Mouse (Mus musculus): ENCODE results near the gene Tex35. TPM values are rescaled to one million over a fixed set of nuclear protein-coding genes. Genes with fewer than 3 reads are reported as not detected.

The Tex35 gene
- total and polyA plus RNA-seq, 2 experiments, result 0.09 to 0.11 TPM

DNA sequence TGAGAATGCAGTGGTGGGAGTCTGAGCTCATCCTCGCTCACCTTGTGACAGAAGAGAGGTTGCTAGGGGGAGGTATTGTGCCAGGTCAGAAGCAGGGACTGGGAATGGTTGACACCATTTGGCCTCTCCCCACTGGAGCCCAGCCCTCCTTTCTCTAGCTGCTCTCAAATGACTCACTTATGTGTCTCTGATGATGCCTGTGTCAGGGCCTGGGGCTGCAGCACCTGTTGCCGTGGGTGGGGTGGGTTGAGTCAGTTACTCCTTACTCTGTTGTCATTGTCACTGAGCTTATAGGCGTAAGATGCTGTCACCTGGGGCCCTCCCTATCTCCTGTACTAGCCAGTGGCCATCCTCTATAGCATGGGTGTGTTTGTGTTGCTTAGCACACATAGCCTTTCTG, 17.6 kb downstream of the Tex35 start:
- Histone ChIP-seq H3K27me3 (ENCODE audit: control insufficient read depth, insufficient read depth, low read length) (no peaks in the 10 kb centered on the region), H3K9ac (ENCODE audit: low read depth, low read length) (no peak overlapping the region), H3K4me1 (ENCODE audit: control insufficient read depth, insufficient read depth, low read length) (no peaks in the 10 kb centered on the region; the same call in 1 of the 2 replicates), H3K36me3 (ENCODE audit: control insufficient read depth, insufficient read depth, low read length) (no peaks in the 10 kb centered on the region), H3K27ac (replicated peaks; ENCODE audit: insufficient read depth, low read depth, low read length) (0 out of 2 replicates have a peak overlapping the region, but pooled peaks have one; percentile 1), H3K4me3 (ENCODE audit: insufficient read depth, low read depth, low read length) (no peak overlapping the region), H3K79me2 (ENCODE audit: control insufficient read depth, insufficient read depth, low read length) (no peaks in the 10 kb centered on the region)
- 84% methylated on average over 3 of the region's 3 CpGs for WGBS
- DNase-seq (ENCODE audit: extremely low read depth, low read depth, low spot score), result no peak
- TF ChIP-seq CTCF (IDR thresholded peaks at IDR 0.05; ENCODE audit: low read depth, low read length), result no peak

DNA sequence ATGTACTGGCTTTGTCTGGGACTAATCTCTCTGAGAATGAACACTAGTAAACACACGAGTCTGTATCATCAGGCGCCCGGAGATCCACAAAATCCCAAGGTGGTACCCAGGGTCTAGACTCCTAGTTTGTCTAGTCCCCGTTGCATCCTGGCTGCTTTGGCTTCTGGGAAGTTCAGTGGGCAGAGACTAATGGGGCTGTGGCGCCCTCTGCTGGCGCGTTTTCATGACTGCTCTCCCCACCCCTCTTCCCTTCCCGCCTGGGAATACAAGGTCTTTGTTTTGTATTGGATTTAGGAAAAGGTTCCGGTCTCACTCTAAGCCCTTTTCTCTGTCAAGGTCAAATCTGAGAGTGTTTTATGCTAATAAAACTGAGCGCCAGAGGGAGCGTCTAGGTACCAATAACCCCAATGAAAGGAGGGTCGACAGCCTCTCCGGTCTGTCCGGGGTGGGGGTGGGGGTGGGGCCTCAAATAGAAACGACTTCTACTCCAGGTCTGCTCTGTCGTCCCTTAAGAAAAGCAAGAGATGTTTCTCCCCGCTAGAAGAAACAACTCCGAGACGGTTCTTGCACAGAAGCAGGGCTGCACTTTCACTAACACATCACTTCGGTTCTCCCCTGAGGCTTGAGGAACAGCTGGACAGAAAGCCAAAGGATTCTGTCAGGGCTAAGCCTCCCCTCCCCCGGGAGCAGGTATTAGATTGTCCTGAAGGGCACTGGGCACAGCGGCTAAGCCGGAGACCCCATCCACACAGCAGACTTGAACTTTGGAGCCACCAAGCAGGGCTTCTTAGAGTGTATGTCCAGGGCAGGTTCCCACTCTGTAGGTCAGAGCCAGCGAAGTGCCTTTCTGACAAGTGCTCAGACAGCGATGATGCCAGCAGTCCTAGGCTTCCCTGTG, 22.1 kb downstream of the Tex35 start:
- 9% methylated on average over 25 of the region's 25 CpGs for WGBS
- H3K79me2 ChIP-seq (ENCODE audit: control insufficient read depth, insufficient read depth, low read length), result no peaks in the 10 kb centered on the region
- H3K4me3 ChIP-seq (ENCODE audit: insufficient read depth, low read depth, low read length), result peak overlapping the region; percentile 27
- no peak overlapping the region for H3K27ac ChIP-seq (replicated peaks; ENCODE audit: insufficient read depth, low read depth, low read length)
- peak; percentile 47 for DNase-seq (ENCODE audit: extremely low read depth, low read depth, low spot score)
- no peak overlapping the region for H3K9ac ChIP-seq (ENCODE audit: low read depth, low read length)
- no peaks in the 10 kb centered on the region; the same call in 1 of the 2 replicates for H3K4me1 ChIP-seq (ENCODE audit: control insufficient read depth, insufficient read depth, low read length)
- no peaks in the 10 kb centered on the region for H3K27me3 ChIP-seq (ENCODE audit: control insufficient read depth, insufficient read depth, low read length)
- H3K36me3 ChIP-seq (ENCODE audit: control insufficient read depth, insufficient read depth, low read length), result no peaks in the 10 kb centered on the region
- TF ChIP-seq POLR2A (IDR thresholded peaks at IDR 0.05; ENCODE audit: extremely low read depth, insufficient read depth, low read length) (no peak), CTCF (IDR thresholded peaks at IDR 0.05; ENCODE audit: low read depth, low read length) (peak; percentile 96)

DNA sequence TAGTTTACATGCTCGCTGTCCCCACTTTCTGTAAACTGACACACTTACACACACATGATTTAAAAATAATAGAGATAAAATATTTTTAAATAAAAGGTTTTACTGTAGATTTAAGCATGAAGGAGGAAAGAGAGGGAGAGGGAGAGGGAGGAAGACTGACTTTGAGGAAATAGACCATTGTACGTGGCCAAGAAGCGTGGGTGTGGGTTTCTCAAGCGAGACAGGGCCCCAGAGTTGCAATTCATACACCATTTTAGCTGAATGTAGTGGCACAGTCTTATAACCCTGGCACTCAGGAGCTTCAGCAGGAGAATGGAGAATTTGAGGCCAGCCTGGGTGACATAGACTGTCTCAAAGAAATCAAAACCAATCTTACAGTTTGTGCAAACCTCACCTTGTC, 25.5 kb downstream of the Tex35 start:
- Histone ChIP-seq H3K27ac (replicated peaks; ENCODE audit: insufficient read depth, low read depth, low read length) (no peak overlapping the region), H3K36me3 (ENCODE audit: control insufficient read depth, insufficient read depth, low read length) (no peaks in the 10 kb centered on the region), H3K4me1 (ENCODE audit: control insufficient read depth, insufficient read depth, low read length) (peaks cover 8% of the 10 kb centered on the region), H3K79me2 (ENCODE audit: control insufficient read depth, insufficient read depth, low read length) (no peaks in the 10 kb centered on the region), H3K9ac (ENCODE audit: low read depth, low read length) (no peak overlapping the region), H3K27me3 (ENCODE audit: control insufficient read depth, insufficient read depth, low read length) (no peaks in the 10 kb centered on the region), H3K4me3 (ENCODE audit: insufficient read depth, low read depth, low read length) (no peak overlapping the region)
- no peak for TF ChIP-seq POLR2A (IDR thresholded peaks at IDR 0.05; ENCODE audit: extremely low read depth, insufficient read depth, low read length)
- TF ChIP-seq CTCF (IDR thresholded peaks at IDR 0.05; ENCODE audit: low read depth, low read length), result no peak
- DNase-seq (ENCODE audit: extremely low read depth, low read depth, low spot score), result no peak
- WGBS, result 86% methylated on average over 4 of the region's 4 CpGs

DNA sequence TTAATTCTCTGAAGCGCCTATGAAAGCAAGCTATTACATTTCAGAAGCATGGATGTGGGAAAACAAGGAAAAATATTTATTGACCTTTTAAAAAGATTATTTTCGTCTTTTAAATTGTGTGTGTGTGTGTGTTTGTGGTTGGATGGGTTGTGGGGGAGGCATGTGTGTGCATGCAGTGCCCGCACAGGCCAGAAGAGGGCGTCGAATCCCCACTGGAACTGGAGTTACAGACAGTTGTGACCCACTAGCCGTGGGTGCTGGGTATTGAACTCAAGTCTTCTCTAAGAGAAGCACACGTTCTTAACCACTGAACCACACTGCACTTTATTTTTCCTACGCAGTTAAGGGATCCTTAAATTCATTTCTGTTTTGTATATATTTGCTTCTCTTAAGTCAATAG, 26.5 kb downstream of the Tex35 start:
- DNase-seq (ENCODE audit: extremely low read depth, low read depth, low spot score), result no peak
- H3K79me2 ChIP-seq (ENCODE audit: control insufficient read depth, insufficient read depth, low read length), result no peaks in the 10 kb centered on the region
- H3K9ac ChIP-seq (ENCODE audit: low read depth, low read length), result no peak overlapping the region
- peak; percentile 79 for TF ChIP-seq CTCF (IDR thresholded peaks at IDR 0.05; ENCODE audit: low read depth, low read length)
- no peak for TF ChIP-seq POLR2A (IDR thresholded peaks at IDR 0.05; ENCODE audit: extremely low read depth, insufficient read depth, low read length)
- H3K27me3 ChIP-seq (ENCODE audit: control insufficient read depth, insufficient read depth, low read length), result no peaks in the 10 kb centered on the region
- H3K27ac ChIP-seq (replicated peaks; ENCODE audit: insufficient read depth, low read depth, low read length), result no peak overlapping the region
- H3K4me1 ChIP-seq (ENCODE audit: control insufficient read depth, insufficient read depth, low read length), result peaks cover 8% of the 10 kb centered on the region
- 67% methylated on average over 8 of the region's 8 CpGs for WGBS
- H3K36me3 ChIP-seq (ENCODE audit: control insufficient read depth, insufficient read depth, low read length), result no peaks in the 10 kb centered on the region
- H3K4me3 ChIP-seq (ENCODE audit: insufficient read depth, low read depth, low read length), result no peak overlapping the region

DNA sequence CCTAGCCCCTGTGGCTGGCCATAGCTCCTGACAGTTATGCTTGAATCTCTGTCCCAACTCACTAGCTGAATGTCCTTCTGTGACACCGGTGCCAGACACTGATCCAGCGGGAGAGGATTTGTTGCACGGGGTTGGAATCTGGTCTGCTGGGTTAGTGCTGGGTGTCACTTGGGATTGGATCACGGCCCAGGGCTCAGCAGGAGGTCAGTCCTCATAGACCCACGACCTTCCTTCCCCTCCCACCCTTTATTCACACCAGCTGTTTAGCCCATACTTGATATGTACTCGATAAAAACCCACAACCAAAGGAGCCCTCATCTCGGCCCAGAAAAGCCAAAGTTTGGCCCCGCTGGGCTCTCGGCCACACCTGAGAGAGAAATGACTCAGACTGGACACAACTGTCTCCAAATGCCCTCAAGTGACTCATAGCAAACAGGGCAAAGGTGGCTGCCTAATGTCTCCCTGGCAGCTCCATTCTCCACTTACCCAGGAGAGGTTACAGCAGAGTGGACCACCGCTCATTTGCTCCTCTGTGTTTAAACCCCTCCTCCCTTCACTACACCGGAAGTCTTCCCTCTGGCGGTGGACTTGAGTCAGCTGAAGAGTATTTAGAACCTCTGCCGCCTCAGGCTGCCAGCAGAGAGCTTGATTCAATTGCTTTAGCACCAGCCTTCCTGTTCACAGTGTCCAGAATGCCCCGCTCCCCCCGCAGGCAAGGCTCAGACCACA, 27.2 kb downstream of the Tex35 start:
- H3K27ac ChIP-seq (replicated peaks; ENCODE audit: insufficient read depth, low read depth, low read length), result peak overlapping the region; percentile 53
- H3K27me3 ChIP-seq (ENCODE audit: control insufficient read depth, insufficient read depth, low read length), result no peaks in the 10 kb centered on the region
- no peaks in the 10 kb centered on the region for H3K36me3 ChIP-seq (ENCODE audit: control insufficient read depth, insufficient read depth, low read length)
- no peak overlapping the region for H3K9ac ChIP-seq (ENCODE audit: low read depth, low read length)
- DNase-seq (ENCODE audit: extremely low read depth, low read depth, low spot score), result peak; percentile 77
- WGBS, result 15% methylated on average over 15 of the region's 15 CpGs
- H3K79me2 ChIP-seq (ENCODE audit: control insufficient read depth, insufficient read depth, low read length), result no peaks in the 10 kb centered on the region
- peaks cover 11% of the 10 kb centered on the region; the same call in 1 of the 2 replicates for H3K4me1 ChIP-seq (ENCODE audit: control insufficient read depth, insufficient read depth, low read length)
- H3K4me3 ChIP-seq (ENCODE audit: insufficient read depth, low read depth, low read length), result no peak overlapping the region
- peak; percentile 44; the same call in 1 of the 2 replicates for TF ChIP-seq CTCF (IDR thresholded peaks at IDR 0.05; ENCODE audit: low read depth, low read length)
- TF ChIP-seq POLR2A (IDR thresholded peaks at IDR 0.05; ENCODE audit: extremely low read depth, insufficient read depth, low read length), result no peak
